Mouse (Mus musculus) ES-Bruce4 (cell line): Measurements from ENCODE around the gene Calcb.

ENCODE experiments used
- CTCF ChIP-seq: IDR thresholded peaks from one replicate; pipeline ENCODE4 v1.8.1; 2011; ENCODE audit warnings: low read depth, low read length
- EP300 ChIP-seq: IDR thresholded peaks from 2 replicates; pipeline ENCODE4 v1.6.1; 2011; ENCODE audit warnings: low read depth, low read length; ENCODE audit not compliant: insufficient read depth
- POLR2A ChIP-seq: IDR thresholded peaks from one replicate; pipeline ENCODE4 v1.8.1; 2011; ENCODE audit warnings: low read length; ENCODE audit not compliant: insufficient read depth

GRCm38 (mm10) chr7:114766523-114766922, 48.1 kb downstream of the Calcb start:
- TF ChIP-seq CTCF: no peak
- TF ChIP-seq POLR2A: no peak
- no peak for TF ChIP-seq EP300
